Mouse (Mus musculus): ENCODE measurements at regions not wholly inside any gene's neighbourhood (a gene's known extent, or its start where the extent isn't known, plus 50 kb on each side); places are given as distances from the start of the nearest gene placed in this dataset.

- no peak overlapping the region for H3K9ac ChIP-seq (ENCODE audit: low read depth, low read length)
- H3K4me3 ChIP-seq: no peak overlapping the region
- no peaks in the 10 kb centered on the region for H3K4me1 ChIP-seq (ENCODE audit: control insufficient read depth, insufficient read depth, low read length)
- intact Hi-C loops (cut with DNase I): no loop called here
- no peak for DNase-seq
- no peaks in the 10 kb centered on the region; the same call in 1 of the 2 replicates for H3K27me3 ChIP-seq (ENCODE audit: control insufficient read depth, insufficient read depth, low read length)
- H3K36me3 ChIP-seq (ENCODE audit: control insufficient read depth, insufficient read depth, low read length): no peaks in the 10 kb centered on the region
- WGBS: 54% methylated on average over 2 of the region's 2 CpGs
- TF ChIP-seq POLR2A (IDR thresholded peaks at IDR 0.05; ENCODE audit: insufficient read depth, low read depth, low read length): no peak
- TF ChIP-seq EP300 (IDR thresholded peaks at IDR 0.05; ENCODE audit: insufficient read depth, low read depth, low read length): no peak
- TF ChIP-seq CTCF (IDR thresholded peaks at IDR 0.05): no peak
- H3K27ac ChIP-seq: no peak overlapping the region
- no peaks in the 10 kb centered on the region for H3K79me2 ChIP-seq (replicated peaks; ENCODE audit: control insufficient read depth, insufficient read depth, low read length)
Measured at GRCm38 (mm10) chr15:97520395-97520794, 185.2 kb downstream of the Rpap3 start.

DNA sequence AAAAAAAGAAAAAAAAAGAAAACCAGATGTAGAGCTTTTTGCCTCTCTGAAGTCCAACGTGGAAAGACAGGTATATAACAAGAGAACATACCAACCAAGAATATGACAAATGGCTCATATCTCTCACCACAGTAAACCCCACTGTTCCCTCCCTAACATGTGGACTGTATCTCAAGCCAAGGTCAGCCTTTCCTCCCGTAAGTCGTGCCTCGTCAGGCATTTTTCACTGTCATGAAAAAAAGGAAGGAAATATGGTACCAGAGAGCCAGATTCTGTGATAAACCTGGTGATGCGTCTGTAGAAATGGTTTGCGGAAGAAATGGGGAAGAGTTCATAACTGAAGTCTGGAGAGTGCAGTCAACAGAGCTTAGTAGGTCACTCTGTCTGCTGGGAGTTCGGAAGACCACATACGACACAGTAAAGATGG, 185.7 kb downstream of the Rpap3 start:
- TF ChIP-seq POLR2A (IDR thresholded peaks at IDR 0.05; ENCODE audit: insufficient read depth, low read depth, low read length) (no peak), EP300 (IDR thresholded peaks at IDR 0.05; ENCODE audit: insufficient read depth, low read depth, low read length) (no peak), CTCF (IDR thresholded peaks at IDR 0.05) (no peak)
- intact Hi-C loops (cut with DNase I): no loop called here
- Histone ChIP-seq H3K9ac (ENCODE audit: low read depth, low read length) (no peak overlapping the region), H3K36me3 (ENCODE audit: control insufficient read depth, insufficient read depth, low read length) (no peaks in the 10 kb centered on the region), H3K27me3 (ENCODE audit: control insufficient read depth, insufficient read depth, low read length) (no peaks in the 10 kb centered on the region; the same call in 1 of the 2 replicates), H3K79me2 (replicated peaks; ENCODE audit: control insufficient read depth, insufficient read depth, low read length) (no peaks in the 10 kb centered on the region), H3K27ac (no peak overlapping the region), H3K4me1 (ENCODE audit: control insufficient read depth, insufficient read depth, low read length) (no peaks in the 10 kb centered on the region), H3K4me3 (no peak overlapping the region)
- DNase-seq: no peak
- 63% methylated on average over 8 of the region's 8 CpGs for WGBS

DNA sequence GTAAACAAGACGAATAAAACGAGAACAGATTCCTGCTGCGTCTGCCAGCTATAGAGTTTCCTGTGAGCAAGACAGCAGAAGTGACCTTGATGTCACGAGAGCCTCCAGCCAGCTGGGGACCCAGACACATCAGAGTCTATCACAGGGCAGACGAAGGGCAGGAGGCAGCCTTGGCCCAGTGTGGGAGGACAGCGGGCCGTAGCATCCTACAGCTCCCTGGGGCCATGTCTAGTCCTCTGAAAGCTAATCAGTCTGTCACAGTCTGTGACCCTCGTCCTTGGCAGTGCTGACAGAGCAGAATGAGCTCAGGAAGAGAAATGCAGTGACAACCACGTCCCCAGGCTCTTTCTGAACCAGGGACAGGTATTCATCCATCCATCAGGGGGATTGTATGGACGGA, 187.7 kb downstream of the Rpap3 start:
- H3K27ac ChIP-seq: no peak overlapping the region
- no peaks in the 10 kb centered on the region for H3K36me3 ChIP-seq (ENCODE audit: control insufficient read depth, insufficient read depth, low read length)
- TF ChIP-seq CTCF (IDR thresholded peaks at IDR 0.05) (no peak), EP300 (IDR thresholded peaks at IDR 0.05; ENCODE audit: insufficient read depth, low read depth, low read length) (no peak), POLR2A (IDR thresholded peaks at IDR 0.05; ENCODE audit: insufficient read depth, low read depth, low read length) (no peak)
- no peak overlapping the region for H3K4me3 ChIP-seq
- DNase-seq: no peak
- no peaks in the 10 kb centered on the region for H3K79me2 ChIP-seq (replicated peaks; ENCODE audit: control insufficient read depth, insufficient read depth, low read length)
- intact Hi-C loops (cut with DNase I): no loop called here
- H3K27me3 ChIP-seq (ENCODE audit: control insufficient read depth, insufficient read depth, low read length): no peaks in the 10 kb centered on the region; the same call in 1 of the 2 replicates
- no peaks in the 10 kb centered on the region for H3K4me1 ChIP-seq (ENCODE audit: control insufficient read depth, insufficient read depth, low read length)
- 59% methylated on average over 10 of the region's 10 CpGs for WGBS
- no peak overlapping the region for H3K9ac ChIP-seq (ENCODE audit: low read depth, low read length)

DNA sequence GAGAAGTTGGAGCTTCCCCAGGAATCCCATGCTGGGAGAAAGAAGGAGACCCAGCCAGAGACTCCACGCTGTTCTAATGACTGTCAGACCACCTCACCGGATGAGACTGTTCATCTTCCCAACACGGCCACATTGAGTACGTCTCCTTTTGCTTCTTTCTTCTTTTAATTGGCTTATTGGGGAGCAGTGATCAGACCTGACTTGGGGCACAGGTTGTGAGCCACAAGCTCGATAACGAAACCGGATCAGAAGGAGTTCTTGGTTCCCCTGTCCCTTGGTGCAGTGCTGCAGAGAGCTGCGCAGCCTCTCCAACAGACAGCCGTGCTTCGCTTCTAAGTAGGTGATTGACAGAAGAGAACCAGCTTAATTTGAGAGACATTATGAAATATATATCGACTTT, 188.4 kb downstream of the Rpap3 start:
- intact Hi-C loops (cut with DNase I): no loop called here
- TF ChIP-seq POLR2A (IDR thresholded peaks at IDR 0.05; ENCODE audit: insufficient read depth, low read depth, low read length): no peak
- TF ChIP-seq CTCF (IDR thresholded peaks at IDR 0.05): no peak
- no peak for TF ChIP-seq EP300 (IDR thresholded peaks at IDR 0.05; ENCODE audit: insufficient read depth, low read depth, low read length)
- DNase-seq: no peak
- Histone ChIP-seq H3K4me1 (ENCODE audit: control insufficient read depth, insufficient read depth, low read length) (no peaks in the 10 kb centered on the region), H3K79me2 (replicated peaks; ENCODE audit: control insufficient read depth, insufficient read depth, low read length) (no peaks in the 10 kb centered on the region), H3K27me3 (ENCODE audit: control insufficient read depth, insufficient read depth, low read length) (no peaks in the 10 kb centered on the region; the same call in 1 of the 2 replicates), H3K36me3 (ENCODE audit: control insufficient read depth, insufficient read depth, low read length) (no peaks in the 10 kb centered on the region), H3K4me3 (no peak overlapping the region), H3K27ac (no peak overlapping the region), H3K9ac (ENCODE audit: low read depth, low read length) (no peak overlapping the region)
- WGBS: 92% methylated on average over 11 of the region's 11 CpGs

DNA sequence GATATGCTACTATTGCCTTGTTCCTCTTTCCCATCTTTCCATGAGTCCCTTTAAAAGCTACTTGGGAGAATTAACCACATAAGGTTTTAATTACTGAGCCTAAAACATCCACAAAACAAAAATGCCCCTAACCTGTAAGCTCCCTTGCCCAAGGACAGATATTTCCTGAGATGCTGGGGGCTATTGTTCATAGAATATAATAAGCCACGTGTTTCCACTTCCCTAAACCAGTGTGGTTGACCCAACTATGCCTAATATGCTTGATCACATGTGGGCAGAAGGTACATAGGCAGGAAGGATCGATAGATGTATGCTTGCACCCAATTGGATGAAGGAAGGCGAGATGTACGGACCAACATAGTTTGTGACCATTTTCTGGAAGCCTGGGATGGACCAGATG, 189.9 kb downstream of the Rpap3 start:
- intact Hi-C loops (cut with DNase I): no loop called here
- Histone ChIP-seq H3K4me1 (ENCODE audit: control insufficient read depth, insufficient read depth, low read length) (no peaks in the 10 kb centered on the region), H3K79me2 (replicated peaks; ENCODE audit: control insufficient read depth, insufficient read depth, low read length) (no peaks in the 10 kb centered on the region), H3K36me3 (ENCODE audit: control insufficient read depth, insufficient read depth, low read length) (no peaks in the 10 kb centered on the region), H3K27ac (no peak overlapping the region), H3K9ac (ENCODE audit: low read depth, low read length) (no peak overlapping the region), H3K4me3 (no peak overlapping the region), H3K27me3 (ENCODE audit: control insufficient read depth, insufficient read depth, low read length) (no peaks in the 10 kb centered on the region; the same call in 1 of the 2 replicates)
- 68% methylated on average over 4 of the region's 4 CpGs for WGBS
- TF ChIP-seq POLR2A (IDR thresholded peaks at IDR 0.05; ENCODE audit: insufficient read depth, low read depth, low read length): no peak
- no peak for TF ChIP-seq EP300 (IDR thresholded peaks at IDR 0.05; ENCODE audit: insufficient read depth, low read depth, low read length)
- no peak for TF ChIP-seq CTCF (IDR thresholded peaks at IDR 0.05)
- DNase-seq: no peak

GRCm38 (mm10) chr15:97507656-97508306, 197.8 kb downstream of the Rpap3 start:
- no peaks in the 10 kb centered on the region for H3K36me3 ChIP-seq (ENCODE audit: control insufficient read depth, insufficient read depth, low read length)
- intact Hi-C loops (cut with DNase I): no loop called here
- no peak overlapping the region for H3K9ac ChIP-seq (ENCODE audit: low read depth, low read length)
- TF ChIP-seq POLR2A (IDR thresholded peaks at IDR 0.05; ENCODE audit: insufficient read depth, low read depth, low read length) (no peak), CTCF (IDR thresholded peaks at IDR 0.05) (no peak), EP300 (IDR thresholded peaks at IDR 0.05; ENCODE audit: insufficient read depth, low read depth, low read length) (no peak)
- DNase-seq: no peak
- WGBS: 90% methylated on average over 16 of the region's 16 CpGs
- H3K79me2 ChIP-seq (replicated peaks; ENCODE audit: control insufficient read depth, insufficient read depth, low read length): no peaks in the 10 kb centered on the region
- H3K27me3 ChIP-seq (ENCODE audit: control insufficient read depth, insufficient read depth, low read length): no peaks in the 10 kb centered on the region
- no peak overlapping the region for H3K4me3 ChIP-seq
- no peak overlapping the region for H3K27ac ChIP-seq
- no peaks in the 10 kb centered on the region for H3K4me1 ChIP-seq (ENCODE audit: control insufficient read depth, insufficient read depth, low read length)

Data from heart, adult 2 months (tissue).